Mouse (Mus musculus) pancreas, adult 10 weeks (tissue): ENCODE measurements around the gene Mettl24. TPM values are rescaled to one million over a fixed set of nuclear protein-coding genes. Genes with fewer than 3 reads are reported as not detected.

Experiments
- polyA plus RNA-seq: library from polyadenylated mRNA; stranded (reverse); fragments of 350-450 nt; fragmentation: Illumina TruSeq; extraction: RNeasy Lipid Tissue Mini Kit (QIAGEN cat#74804); gene quantifications from one replicate; pipeline ENCODE4 v1.2.3, GENCODE M21; 2015; ENCODE audit warnings: low read depth, low replicate concordance; ENCODE audit not compliant: insufficient read depth

Gene Mettl24
- 0.55 TPM for polyA plus RNA-seq

GRCm38 (mm10) chr10:40683092-40683867 is at the start of gene Mettl24:
Gene Mettl24, plus strand, starts transcription at chr10:40683282.

Other genes with a start within 250 kb of the Mettl24 start
- not detected for gene Slc22a16, start 112.9 kb upstream of the Mettl24 start, polyA plus RNA-seq
- 4.7 TPM for gene Ddo, start 53.3 kb upstream of the Mettl24 start, polyA plus RNA-seq
- 3.7 TPM for gene Cdc40, start 200.0 kb downstream of the Mettl24 start, polyA plus RNA-seq
- gene Wasf1, start 200.2 kb downstream of the Mettl24 start, polyA plus RNA-seq: 0.31 TPM